Mouse (Mus musculus) mouse trophoblast stem cell (cell line): ENCODE data around the gene Ado.

Experiments
- in situ Hi-C, 2 experiments: fragments of 300-500 bp; cut with MseI, MboI; formaldehyde crosslinking; loops; 2 replicates in 1 of 2; 3 replicates in 1 of 2; pipeline ENCODE4 v1.15.1; 2025

The Ado gene

GRCm38 (mm10) chr10:67548877-67549731 is at the start of gene Ado:
Gene Ado, minus strand, starts transcription at chr10:67548955.
- in situ Hi-C loops: no loop called here

GRCm38 (mm10) chr10:67595278-67595677 is 46.5 kb upstream of the Ado start:
- in situ Hi-C loops: no loop called here

DNA sequence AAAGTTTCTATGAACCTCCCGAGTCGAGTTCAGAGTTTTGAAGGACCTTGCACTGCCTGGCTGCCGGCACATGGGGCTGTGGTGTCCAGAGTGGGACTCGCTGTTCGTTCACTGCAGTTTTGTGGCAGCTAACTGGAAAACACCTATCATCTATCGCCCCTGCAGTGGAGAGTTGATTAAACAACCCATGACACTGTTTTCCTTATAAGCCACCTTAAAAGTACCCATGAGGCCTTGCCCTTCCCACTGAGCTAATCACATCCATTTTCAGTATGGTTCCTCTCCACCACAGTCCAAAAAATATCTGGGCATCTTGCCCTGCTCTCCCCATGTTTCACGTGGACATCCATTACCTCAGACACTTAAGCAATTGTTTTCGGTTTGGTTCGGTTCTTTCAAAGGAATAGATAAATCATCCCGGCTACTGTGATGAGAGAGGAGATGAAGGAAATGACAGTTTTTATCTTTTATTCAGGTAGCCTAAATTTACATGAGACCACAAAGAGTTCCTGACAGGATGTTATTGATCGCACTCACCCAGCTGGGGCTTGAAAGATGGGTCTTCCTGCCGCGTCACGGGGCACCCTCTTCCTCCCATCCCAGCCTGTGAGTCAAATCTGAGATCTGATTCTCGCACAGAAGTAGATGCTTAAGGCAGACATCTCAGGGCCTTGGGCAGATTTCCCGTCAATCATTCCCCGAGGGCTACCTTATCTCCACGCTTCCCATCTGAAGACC is 37.3 kb upstream of the Ado start:
- in situ Hi-C loops: no loop called here

DNA sequence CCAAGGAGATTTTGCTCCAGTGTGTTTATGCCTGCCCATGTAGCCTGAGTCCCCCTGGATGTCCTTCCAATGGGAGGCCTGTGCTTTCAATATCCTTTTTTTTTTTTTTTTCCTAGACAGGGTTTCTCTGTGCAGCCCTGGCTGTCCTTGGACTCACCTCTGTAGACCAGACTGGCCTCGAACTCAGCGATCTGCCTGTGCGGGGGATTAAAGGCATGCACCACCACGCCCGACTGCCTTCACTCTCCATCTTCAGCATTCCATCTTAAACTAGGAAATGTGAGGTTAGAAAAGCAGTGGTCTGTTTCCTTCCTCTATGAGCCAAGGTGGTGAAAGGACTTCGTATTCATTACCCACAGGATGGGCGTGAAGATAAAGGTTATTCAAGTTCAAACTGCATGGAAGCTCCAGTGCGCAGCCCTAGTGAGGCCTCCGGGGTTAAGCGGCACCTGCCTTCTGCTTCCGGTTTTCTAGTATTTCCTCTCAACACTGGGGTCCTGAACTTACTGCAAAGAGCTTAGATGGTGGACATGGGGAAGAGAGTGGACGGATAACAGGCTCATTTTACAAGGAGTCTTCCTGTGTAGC is 33.0 kb upstream of the Ado start:
- in situ Hi-C loops: no loop called here

DNA sequence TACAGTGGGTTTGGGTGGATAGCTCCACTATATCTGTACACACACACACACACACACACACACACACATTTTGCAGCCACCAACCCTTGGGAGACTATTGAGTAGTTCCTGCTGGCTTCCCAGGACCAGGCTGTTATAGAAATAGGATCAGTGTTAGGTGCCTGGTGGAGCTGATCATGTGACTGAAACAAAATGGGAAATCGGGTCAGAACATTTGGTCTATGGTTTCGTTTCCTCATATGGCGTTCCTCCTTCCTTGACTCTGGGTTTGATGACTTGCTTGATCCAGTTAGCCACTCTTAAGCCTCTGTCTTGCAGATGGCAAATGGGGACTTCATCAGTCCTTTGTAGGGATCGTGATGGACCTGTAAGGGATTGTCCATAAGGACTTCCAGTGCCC is 31.1 kb upstream of the Ado start:
- in situ Hi-C loops: no loop called here

DNA sequence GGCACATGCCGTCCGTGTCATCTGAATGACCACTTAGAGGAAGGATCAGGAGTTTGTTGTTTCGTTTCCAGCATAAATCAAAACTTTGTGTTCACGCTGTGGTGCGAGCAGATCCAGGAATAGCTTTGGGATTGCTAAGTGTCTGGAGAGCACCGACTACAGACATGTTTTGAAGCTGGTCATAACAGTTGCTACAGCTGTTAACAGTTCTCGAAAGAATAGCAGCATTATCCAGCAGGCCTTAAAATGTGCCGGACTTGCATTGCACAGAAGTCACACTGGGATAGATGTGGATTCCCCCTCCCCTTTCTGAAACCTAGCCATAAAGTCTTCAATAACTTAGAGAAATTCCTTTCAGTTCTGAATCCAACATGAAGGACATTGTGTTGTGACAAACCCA is 24.6 kb upstream of the Ado start:
- in situ Hi-C loops: no loop called here

DNA sequence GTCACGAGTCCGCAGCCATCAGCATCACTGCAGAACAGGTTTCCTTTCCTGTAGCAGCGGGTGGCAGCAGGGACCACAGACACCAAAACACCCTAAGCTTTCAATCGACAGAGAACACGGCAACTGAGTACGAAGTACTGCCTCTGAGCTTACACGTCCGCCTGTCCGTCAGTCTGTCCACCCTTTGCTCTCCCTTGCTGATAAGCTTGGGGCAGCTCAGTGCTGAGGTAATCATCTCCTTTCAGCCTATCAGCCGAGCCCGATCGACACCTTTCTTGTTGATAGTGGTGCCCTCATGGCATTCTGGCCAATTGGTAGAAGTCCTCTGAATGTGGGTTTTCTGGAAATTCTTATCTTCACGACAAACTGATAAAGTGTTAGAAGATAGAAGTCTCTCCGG is 22.7 kb upstream of the Ado start:
- in situ Hi-C loops: no loop called here

DNA sequence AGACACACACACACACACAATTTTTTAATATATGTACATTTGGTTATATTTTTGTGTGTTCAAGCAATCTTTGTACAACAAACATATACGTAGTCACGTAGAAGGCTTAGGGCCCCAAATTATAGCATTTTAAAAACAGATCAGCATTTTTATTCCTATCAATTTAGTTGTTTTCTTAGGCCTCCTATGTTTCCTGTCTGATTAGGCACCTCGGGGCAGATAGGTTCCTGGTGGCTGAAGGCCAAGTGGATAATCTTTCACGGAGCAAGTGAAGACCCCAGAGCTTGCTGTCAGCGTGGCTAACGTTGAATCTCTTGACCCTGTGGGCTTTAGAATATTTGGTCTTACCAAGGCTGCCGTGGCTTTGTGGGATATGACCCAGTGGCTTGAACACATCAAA is 20.8 kb upstream of the Ado start:
- in situ Hi-C loops: no loop called here

DNA sequence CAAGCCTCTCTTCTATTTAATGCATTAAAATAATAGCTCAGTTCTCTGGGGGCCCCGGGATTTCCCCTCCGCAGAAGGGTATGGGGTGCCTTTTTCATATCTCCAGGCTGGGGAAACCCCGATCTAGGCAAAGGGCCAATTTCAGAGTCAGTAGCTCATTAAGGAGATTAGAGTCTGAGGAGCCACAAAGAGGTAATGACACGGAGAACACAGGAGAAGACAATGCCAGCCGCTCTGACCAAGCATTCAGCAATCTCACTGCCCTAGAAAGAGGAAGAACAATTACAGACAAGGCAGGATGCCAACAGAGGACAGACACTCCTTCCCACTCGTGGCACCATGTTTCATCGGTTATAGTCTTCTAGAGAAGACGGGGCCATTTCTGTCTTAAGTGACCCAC is 17.3 kb upstream of the Ado start:
- in situ Hi-C loops: no loop called here

DNA sequence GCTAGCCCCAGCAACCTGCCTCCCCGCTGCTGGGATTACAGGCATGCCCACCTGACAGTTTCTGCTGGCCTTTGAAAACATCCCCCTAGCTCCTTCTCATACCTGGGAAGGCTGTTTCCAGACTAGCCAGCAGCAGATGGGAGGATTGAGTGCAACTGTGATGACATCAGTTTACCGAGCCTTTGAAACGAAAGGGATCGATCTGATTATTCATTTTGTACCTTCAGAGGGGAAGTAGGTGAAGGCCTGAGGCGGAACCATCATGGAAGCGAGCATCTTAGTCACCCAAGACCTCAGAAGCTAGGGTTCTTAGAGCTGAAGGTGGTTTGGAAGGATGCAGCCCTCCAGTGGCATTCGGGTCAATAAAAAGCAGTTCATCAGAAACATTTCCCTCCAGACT is 15.8 kb upstream of the Ado start:
- in situ Hi-C loops: no loop called here

- in situ Hi-C loops: no loop called here
Observed at GRCm38 (mm10) chr10:67561185-67561584, 12.4 kb upstream of the Ado start.

DNA sequence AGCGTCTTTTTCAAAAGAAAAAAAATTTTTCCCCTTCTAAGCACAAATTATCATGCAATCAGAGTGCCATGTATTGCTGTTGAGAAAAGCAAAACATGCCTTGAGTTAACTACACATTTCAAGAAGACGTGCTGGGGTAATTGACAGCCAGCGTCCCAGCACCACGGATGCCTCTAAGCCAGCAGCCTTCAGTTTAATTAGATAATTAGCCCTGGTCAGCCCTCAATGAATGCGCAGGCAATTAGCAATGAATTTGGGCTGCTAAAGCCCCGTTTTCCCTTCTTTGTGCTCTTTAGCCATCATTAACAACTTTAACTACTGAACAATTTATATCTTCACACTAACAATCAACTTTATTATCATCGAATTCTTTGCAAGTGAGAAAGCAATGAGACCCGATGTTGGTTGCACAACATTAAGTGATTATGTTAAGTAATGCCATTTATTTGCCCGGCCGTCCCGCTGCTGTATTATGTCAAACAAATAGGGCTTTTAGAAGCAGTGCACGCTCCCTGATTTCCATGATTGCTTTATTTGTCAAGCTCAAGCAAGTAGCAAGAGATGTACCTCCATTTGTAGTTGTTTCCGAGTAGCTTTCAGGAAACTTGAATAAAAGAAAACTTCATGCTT is 11.1 kb upstream of the Ado start:
- in situ Hi-C loops: no loop called here

DNA sequence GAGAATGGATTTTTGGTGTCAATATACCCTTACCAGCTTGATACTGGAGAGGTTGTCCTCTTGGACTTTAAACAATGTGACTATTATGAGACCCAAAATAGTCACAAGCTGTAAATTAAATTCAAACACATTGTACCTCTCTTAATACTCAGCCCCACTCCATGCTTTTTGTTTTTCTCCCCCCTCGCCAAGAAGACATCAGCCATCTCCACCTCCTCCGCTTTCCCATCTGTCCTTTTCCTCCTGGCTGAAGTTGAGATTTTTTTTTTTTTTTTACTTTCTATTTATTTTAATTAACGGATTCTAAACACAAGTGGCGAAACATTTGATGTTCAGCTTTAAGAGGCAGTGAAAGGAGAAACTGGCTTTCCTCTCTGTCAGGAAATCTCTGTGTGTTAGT is 9.3 kb upstream of the Ado start:
- in situ Hi-C loops: no loop called here

GRCm38 (mm10) chr10:67548261-67548854 is 397 bp downstream of the Ado start:
- in situ Hi-C loops: no loop called here

- in situ Hi-C loops: no loop called here
Observed at GRCm38 (mm10) chr10:67547850-67548260, 900 bp downstream of the Ado start.

DNA sequence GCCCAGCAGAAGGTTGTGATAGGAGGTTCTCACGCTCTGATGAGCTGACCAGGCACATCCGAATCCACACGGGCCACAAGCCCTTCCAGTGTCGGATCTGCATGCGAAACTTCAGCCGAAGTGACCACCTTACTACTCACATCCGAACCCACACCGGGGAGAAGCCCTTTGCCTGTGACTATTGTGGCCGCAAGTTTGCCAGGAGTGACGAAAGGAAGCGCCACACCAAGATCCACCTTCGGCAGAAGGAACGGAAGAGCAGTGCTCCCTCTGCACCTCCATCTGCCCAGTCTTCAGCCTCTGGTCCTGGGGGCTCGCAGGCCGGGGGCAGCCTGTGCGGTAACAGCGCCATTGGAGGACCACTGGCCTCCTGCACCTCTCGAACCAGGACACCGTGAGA is 8.2 kb downstream of the Ado start:
- in situ Hi-C loops: no loop called here

DNA sequence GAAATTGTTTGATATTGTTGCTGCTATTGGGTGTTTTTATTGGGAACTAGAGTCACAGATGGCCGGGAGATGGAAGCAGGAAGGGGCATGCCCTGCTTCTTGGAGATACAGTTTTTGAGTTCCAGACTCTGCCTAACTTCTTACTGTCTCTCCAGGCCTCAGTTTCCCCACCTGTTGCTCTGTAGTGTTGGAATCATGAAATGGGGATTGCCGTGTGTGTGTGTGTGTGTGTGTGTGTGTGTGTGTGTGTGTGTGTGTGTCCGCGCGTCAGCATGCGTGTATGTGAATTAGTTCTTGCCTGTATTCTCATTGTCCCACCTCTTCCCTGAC is 9.4 kb downstream of the Ado start:
- in situ Hi-C loops: loop anchor here (10.0 kb wide), 1 partner anchor 225 kb away; no protein-coding TSS in a partner anchor

GRCm38 (mm10) chr10:67538585-67539400 is 10.0 kb downstream of the Ado start:
- in situ Hi-C loops: loop anchor here (10.0 kb wide), 1 partner anchor 224 kb away; no protein-coding TSS in a partner anchor

- in situ Hi-C loops: loop anchor here (10.0 kb wide), 1 partner anchor 223 kb away; no protein-coding TSS in a partner anchor
Observed at GRCm38 (mm10) chr10:67538106-67538505, 10.6 kb downstream of the Ado start.

DNA sequence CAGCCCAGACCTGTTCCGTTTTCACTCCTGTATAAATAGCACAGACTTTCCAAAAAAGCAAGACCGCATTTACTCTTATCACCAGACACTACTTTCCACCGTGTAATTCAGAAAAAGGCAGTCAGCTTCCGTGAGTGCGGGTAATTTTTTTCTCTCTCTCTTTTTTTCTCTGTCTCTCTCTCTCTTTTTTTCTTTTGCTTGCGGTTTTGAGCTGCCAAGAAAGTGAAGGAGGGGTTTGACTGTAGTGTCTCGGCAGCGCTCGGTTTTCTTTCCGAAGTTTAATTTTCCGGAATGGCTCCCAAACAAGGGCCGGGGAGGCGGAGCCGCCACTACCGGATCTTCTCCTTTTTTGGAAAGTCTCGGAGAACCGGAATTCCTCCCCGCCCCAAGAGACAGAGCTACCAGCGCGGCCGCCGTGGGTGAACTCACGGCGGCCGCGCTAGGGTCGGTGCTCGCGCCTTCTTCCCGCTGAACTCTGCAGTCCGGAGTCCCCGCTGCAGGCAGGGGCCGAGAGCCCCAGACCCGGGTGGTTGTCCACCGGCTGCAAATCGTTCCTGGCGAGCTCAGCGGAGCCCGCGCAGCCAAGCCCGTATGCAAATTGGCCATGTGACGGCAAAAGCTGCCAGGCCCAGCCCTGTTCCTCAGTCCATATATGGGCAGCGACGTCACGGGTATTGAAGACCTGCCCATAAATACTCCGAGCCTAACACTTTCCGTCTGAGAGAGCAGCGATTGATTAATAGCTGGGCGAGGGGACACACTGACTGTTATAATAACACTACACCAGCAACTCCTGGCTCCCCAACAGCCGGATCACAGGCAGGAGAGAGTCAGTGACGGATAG is 11.4 kb downstream of the Ado start:
- in situ Hi-C loops: loop anchor here (10.0 kb wide), 1 partner anchor 223 kb away; no protein-coding TSS in a partner anchor
